Mouse (Mus musculus) cerebellum, postnatal 4 days (tissue): ENCODE measurements at regions not wholly inside any gene's neighbourhood (a gene's known extent, or its start where the extent isn't known, plus 50 kb on each side); places are given as distances from the start of the nearest gene placed in this dataset.

Source experiments
- DNase-seq, 2 experiments: peaks; one replicate each; pipeline ENCODE4 v3.0.0; 2022; ENCODE audit warnings: low spot score in 2 of 2, mixed read lengths in 1 of 2

GRCm38 (mm10) chr17:4297156-4297535, 601.1 kb upstream of the Nox3 start:
- peak in 1 of 2 experiments; percentile 16 for DNase-seq

GRCm38 (mm10) chr17:4301142-4301853, 605.2 kb upstream of the Nox3 start:
- DNase-seq: no peak

GRCm38 (mm10) chr17:4311785-4312379, 615.8 kb upstream of the Nox3 start:
- no peak for DNase-seq

- no peak for DNase-seq
Observed at GRCm38 (mm10) chr17:4319141-4319540, 623.1 kb upstream of the Nox3 start.

GRCm38 (mm10) chr17:4328810-4329209, 632.7 kb upstream of the Nox3 start:
- no peak for DNase-seq

- no peak for DNase-seq
Observed at GRCm38 (mm10) chr17:4331650-4332049, 635.6 kb upstream of the Nox3 start.

GRCm38 (mm10) chr17:4333091-4333490, 637.0 kb upstream of the Nox3 start:
- DNase-seq: no peak

GRCm38 (mm10) chr17:4353018-4353417, 641.1 kb upstream of the Arid1b start:
- DNase-seq: no peak

- DNase-seq: no peak
Observed at GRCm38 (mm10) chr17:4355506-4356218, 638.5 kb upstream of the Arid1b start.

GRCm38 (mm10) chr17:4360413-4361320, 633.5 kb upstream of the Arid1b start:
- no peak for DNase-seq

GRCm38 (mm10) chr17:4365811-4366210, 628.3 kb upstream of the Arid1b start:
- DNase-seq: no peak

GRCm38 (mm10) chr17:4380449-4380848, 613.7 kb upstream of the Arid1b start:
- DNase-seq: no peak

- DNase-seq: no peak
Observed at GRCm38 (mm10) chr17:4380873-4381272, 613.3 kb upstream of the Arid1b start.

GRCm38 (mm10) chr17:4381896-4382685, 612.0 kb upstream of the Arid1b start:
- DNase-seq: no peak

GRCm38 (mm10) chr17:4382716-4383115, 611.4 kb upstream of the Arid1b start:
- no peak for DNase-seq

- DNase-seq: no peak
Observed at GRCm38 (mm10) chr17:4387616-4388015, 606.5 kb upstream of the Arid1b start.

GRCm38 (mm10) chr17:4390012-4390411, 604.1 kb upstream of the Arid1b start:
- no peak for DNase-seq

- DNase-seq: no peak
Observed at GRCm38 (mm10) chr17:4390577-4390976, 603.6 kb upstream of the Arid1b start.

- no peak for DNase-seq
Observed at GRCm38 (mm10) chr17:4391210-4391609, 602.9 kb upstream of the Arid1b start.

- DNase-seq: no peak
Observed at GRCm38 (mm10) chr17:4396119-4396518, 598.0 kb upstream of the Arid1b start.

- no peak for DNase-seq
Observed at GRCm38 (mm10) chr17:4417686-4418085, 576.4 kb upstream of the Arid1b start.
